Mouse (Mus musculus): ENCODE results near the gene Brap.
"Not testable (repeated sequence)": the region's sequence is repeated elsewhere in the genome, so short reads cannot be mapped to it uniquely, and the experiment has no call there.

Gene Brap

DNA sequence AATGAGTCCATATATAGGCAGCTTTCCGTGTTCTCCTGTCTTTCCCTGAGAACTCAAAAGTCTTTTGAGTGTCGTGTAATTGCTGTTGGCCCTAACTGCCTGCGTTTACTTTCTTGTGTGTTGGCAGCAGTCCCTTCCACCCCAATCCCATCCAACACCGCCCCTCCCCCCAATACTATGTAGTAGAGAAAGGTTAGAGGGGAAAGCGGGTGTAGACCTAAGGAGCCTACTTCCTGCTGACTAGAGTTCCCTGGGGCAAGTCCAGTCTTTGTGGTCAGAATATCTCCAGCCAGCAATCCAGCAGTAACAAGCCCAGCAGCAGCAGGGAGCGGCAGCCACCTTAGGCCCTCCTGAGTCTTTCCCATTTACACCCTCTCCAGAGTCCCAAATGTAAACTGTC, 8.0 kb downstream of the Brap start:
- no peak for DNase-seq (ENCODE audit: low spot score in 2 of 2)

DNA sequence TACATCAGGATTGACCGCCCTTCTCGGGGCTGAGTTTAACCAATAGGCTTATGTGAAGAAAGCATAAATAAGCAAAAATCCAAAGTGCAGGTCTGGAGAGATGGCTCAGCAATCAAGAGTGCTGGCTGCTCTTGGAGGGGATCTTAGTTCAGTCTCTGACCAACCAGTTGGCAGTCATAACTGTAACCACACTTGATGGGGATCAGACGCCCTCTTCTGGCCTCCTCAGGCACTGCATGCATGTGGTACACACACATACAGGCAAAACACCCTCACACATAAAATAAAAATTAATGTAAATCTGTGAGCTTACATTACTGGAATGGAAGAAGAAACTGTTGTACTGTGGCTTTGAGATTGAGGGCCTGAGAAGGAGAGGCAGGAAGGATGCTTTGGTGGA, 10.0 kb downstream of the Brap start:
- DNase-seq (ENCODE audit: low spot score in 2 of 2): no peak

DNA sequence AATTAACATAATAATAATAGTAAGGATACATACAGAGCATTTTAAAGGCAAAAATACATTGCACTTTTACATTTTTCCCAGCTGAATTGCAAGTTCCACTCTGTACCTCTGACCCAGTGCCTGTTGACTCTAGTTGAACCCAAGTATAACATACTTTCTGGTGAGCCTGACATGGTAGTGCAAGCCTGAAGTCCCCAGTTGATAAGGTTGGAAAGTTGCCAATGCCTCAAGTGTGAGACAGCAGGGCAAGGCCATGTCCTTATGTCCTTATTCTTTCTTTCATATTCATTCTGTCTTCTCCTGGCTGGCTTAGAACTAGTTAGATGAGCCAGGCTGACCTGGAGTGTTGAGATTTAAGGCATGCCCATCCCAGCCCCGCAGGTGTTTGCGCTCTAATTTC, 21.9 kb downstream of the Brap start:
- DNase-seq (ENCODE audit: low spot score in 2 of 2): no peak

DNA sequence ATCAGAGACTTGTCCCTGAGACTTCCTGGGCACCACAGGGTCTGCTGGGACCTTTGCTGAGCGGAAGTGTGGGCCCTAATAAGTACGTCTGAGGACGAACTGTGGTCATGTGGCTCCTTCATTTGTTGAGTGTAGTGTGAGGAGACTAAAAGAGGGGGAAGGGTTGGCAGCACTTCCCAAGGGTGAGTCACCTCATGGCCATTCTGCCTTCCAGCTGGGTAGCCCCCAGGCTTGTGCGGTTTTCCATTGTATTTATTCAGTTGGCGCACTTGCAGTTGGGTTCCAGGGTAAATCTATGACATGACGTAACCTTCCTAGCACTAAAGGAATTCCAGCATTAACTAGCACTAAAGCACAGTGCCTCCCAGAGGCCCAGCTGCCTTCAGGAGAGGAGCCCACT, 25.1 kb downstream of the Brap start:
- no peak for DNase-seq (ENCODE audit: low spot score in 2 of 2)

DNA sequence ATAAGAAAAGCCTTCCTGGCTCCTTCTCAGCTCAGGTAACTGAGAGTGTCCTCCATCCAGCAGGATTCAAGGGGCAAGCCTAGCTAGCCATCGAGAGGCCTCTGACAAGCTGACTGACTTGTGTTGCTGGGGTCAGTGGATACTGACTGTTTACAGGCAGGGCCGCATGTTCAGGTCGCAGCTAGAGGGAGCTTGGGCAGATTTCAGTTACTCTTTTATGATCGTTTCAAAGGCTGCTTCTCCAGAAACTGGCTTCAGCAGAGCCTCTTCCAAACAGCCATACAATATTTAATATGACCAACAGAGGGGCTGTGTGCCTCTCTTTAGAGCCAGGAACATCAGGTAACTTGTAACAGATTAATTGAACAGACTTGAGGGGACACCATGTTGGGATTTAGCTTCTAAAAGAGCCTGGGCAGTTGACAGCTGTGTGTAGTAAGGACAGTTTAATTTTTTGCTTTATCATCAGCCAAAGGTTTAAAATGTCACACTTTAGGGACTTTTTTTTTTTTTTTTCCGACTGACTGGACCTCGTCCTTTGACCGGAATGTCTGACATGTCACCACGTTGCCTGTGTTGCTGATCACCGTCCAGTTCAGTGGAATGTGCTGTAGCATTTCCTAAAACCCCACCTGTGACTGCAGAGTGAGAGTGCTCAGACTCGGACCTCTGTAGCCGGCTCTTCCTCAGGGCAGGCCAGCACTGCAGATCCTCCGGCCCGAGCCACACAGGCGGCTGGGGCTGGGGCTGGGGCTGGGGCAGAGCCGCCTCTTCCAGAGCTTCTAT, 25.9 kb downstream of the Brap start:
- no peak for DNase-seq (ENCODE audit: low spot score in 2 of 2)

DNA sequence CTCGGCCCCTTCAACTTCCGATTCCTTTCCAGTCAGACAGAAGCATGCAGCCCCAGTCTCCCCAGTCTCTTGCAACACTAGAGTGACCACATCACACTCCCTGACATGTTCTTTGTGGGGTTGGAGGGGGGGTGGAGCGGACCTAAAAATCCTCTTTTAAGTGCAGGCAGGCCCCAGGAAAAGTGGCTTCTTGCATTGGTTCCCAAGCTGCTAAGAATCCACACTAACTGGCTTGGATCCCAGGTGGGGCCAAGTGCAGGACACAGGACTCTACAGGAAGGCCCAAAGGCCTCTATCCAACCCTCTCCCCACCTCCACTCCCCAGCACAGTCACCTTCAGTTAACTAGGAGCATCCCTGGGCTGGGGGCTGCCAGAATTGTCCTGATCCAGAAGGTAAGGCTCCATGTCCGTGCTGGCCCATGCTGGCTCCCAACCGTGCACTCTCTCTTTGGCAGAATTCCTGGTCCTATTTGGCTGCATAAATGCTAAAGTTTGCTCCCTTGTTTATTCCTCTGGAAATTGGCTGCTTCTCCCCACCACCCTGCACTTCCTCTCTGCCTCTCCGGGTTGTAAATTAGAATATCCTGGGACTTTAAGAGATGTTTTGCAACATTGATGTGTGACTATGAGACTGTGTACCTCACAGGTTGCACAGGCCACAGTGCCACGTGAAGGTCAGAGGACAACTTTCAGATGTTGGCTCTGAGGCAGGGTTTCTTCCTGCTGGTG, 30.3 kb downstream of the Brap start:
- no peak for DNase-seq (ENCODE audit: low spot score in 2 of 2)

DNA sequence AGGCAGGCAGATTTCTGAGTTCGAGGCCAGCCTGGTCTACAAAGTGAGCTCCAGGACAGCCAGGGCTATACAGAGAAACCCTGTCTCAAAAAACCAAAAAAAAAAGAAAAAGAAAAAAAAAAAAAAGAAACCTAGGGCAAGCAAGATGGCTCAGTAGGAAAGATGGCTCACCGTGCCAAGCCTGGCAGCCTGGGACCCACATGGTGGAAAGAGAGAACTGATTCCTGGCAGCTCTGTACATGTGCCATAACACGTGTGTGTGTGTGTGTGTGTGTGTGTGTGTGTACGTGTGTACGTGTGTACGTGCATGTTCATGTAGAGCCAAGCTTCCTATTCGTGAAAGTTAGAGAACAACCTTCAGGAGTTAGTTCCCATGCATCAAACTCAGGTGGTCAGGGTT, 31.1 kb downstream of the Brap start:
- not testable (repeated sequence) for DNase-seq (ENCODE audit: low spot score in 2 of 2)

DNA sequence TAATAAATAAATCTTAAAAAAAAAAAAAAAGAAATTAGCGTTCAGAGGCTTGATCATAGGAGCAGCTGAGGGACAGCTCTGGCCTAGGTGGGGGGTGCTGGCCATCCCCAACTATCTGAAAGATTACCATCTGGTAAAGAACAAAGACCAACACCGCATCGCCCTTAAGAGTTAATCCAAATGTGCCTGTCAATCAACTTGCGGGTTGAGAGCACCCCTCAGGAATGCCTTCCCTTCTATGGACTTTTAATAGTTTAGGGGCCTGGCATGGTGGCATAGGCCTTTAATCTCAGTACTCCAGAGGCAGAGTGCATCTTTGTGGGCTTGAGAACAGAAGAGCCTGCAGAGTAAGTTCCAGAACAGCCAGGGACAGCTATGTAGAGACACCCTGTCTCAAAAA, 32.5 kb downstream of the Brap start:
- no peak for DNase-seq (ENCODE audit: low spot score in 2 of 2)

DNA sequence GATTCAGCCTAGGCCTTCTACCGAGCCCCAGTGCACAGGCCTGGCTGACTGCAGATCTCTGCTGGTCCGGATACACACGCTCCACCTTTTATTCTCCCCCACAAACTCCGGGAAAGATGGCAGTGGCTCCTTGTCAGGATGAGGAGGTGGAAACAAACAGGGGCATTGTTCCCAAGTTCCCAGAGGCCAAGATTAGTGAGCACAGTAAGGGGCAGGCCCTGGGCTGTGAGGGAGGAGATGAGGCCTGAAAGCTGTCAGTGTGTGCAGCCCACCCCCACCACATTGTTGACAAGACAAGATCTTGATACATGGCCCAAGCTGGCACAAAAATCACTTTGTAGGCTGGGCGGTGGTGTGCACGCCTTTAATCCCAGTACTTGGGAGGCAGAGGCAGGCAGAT, 36.4 kb downstream of the Brap start:
- DNase-seq (ENCODE audit: low spot score in 2 of 2): no peak

DNA sequence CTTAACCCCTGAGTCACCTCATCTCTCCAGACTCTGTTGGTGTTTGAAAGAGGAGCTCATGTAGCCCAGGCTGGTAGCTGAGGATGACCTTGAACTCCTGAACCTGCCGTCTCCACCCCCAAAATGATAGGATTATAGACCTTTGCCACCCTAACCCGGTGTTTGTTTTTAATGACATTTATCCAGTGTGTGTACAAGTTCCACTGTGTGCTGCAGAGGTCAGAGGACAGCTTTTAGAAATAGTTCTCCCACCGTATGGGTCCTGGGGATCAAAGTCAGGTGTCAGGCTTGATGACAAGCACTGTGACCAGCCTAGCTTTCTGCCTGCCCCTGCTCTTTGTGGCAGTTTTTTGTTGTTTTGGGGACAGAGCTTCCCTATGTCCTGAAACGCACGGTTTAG, 39.5 kb downstream of the Brap start:
- no peak for DNase-seq (ENCODE audit: low spot score in 2 of 2)

DNA sequence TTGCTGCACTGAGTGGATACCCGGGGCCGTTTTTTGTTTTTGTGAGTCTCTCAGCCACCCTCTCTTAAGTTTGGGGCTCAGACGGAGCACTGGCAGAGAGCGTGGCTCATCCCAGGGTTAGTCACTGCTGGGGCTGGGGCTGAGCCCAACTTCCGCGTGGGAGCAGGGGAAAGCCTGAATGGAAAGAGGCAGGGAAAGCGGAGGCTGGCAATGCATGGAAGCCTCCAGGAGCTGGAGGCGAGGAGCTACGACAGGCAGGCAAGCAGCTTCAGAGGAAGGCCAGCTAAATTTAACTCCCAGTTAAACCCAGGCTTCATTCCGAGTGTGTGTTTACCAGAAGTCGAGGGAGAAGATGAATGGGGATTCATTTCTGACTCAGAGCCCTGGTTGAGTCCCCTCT, 40.1 kb downstream of the Brap start:
- DNase-seq (ENCODE audit: low spot score in 2 of 2): peak; percentile 74 to 82

DNA sequence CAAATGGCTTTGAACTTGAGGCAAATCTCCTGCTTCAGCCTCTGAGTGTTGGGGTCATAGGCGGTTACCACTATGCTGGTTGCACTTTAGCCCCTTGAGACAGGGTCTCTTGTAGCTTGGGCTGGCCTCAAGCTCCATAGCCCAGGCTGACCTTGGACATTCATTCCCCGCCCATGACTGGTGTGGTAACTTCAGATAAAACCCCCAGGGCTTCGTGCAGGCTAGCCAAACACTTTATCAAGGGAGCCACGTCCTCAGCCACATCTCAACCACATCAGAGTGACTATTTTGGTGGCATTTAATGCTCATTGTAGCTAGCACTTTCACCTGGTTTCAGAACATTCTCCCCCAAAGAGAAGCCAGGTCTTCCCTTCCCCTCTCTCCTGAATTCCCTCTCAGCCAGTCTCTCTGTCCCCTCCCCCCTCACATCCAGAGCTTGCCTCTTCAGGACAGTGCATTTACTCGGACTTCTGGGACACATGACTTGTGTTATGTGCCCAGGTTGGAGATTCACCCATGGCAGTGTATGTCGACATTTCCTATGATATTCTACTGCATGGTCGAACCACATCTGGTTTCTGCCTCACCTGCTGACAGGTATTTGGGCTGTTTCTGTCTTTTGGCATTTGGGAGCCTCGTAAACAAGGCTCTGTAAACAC, 40.9 kb downstream of the Brap start:
- DNase-seq (ENCODE audit: low spot score in 2 of 2): no peak

DNA sequence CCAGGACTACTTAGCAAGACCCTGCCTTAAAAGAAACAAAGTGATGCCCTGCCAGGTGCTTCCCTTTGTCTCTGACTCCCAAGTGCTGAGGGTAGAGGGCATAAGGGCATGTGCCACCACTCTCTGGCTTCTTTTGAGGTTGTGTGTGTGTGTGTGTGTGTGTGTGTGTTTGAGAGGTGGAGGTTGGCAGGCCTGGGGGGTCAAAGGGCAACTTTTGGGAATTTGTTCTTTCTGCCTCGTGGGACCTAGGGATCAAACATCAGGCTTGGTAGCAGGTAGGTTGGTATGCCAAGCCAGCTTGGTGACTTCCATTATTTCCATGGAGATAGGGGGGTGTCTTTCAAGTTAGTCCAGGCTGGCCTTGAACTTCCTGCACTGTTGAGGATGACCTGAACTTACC, 43.0 kb downstream of the Brap start:
- no peak for DNase-seq (ENCODE audit: low spot score in 2 of 2)

DNA sequence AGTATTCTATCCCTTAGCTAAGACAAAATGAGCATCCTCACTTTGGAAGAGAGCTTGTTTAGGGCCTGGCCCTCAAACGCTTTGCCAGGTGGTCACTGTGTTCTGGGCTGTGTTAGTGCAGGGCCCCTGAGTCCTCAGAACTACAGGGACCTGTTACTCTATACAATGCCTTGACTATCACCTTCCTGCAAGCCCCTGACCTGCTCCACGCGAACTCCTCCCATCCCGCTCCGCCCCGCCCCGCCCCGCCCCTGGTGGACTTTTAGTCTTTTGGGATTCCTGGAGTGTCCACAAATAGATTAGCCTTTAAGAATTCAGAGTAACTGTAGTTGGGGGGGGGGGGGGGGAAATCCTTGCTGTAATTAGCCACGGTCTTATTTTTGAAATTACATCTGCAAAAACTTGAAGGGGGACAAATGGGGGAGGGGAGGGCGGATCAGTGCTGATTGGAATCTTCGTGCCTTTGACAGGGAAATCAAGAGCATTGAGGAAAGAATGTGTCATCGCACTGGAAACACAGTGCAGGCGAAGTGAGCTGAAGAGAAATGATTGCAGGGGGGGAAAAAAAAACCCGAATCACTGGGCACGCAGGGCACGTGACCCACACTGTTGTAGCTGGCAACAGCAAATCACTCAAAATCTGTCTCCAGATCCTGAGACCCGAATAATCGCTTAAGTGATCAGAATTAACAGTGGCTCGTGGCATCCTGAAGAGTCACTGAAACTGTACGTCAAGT, 44.3 kb downstream of the Brap start:
- no peak for DNase-seq (ENCODE audit: low spot score in 2 of 2)

DNA sequence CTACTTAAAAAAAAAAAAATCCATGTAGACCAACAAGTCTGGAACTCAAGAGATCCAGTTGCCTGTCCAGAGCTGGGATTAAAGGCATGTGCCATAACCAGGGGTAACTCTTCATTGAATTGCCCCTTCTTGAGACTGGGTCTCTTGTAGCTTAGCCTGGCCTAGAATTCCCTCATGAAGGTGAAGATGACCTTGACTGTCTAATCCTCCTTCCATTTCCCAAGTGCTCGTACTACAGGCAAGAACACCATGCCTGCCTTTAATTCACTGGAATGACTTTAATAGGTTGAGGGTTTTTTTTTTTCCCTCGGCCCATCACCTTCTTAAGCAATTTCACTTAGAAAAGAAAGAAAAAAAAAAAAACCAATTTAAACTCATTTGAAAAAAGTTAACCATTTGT, 50.0 kb downstream of the Brap start:
- DNase-seq (ENCODE audit: low spot score in 2 of 2): no peak

DNA sequence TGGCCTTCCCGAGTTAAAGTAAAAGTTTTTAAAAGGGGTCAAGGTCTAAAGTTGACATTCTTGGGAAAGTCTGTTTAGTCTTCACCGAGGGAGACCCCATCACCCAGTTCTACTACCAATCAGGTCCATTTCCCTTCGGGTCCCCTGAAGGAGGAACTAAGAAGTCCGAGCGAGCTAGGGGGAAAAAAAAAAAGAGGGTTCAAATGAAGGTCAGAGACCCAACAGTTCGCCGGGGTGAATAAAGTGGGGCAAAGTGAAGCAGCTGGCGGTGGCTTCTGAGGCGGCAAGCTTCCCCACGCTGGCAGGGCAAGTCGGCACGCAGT, 50.4 kb downstream of the Brap start:
- DNase-seq (ENCODE audit: low spot score in 2 of 2): no peak

DNA sequence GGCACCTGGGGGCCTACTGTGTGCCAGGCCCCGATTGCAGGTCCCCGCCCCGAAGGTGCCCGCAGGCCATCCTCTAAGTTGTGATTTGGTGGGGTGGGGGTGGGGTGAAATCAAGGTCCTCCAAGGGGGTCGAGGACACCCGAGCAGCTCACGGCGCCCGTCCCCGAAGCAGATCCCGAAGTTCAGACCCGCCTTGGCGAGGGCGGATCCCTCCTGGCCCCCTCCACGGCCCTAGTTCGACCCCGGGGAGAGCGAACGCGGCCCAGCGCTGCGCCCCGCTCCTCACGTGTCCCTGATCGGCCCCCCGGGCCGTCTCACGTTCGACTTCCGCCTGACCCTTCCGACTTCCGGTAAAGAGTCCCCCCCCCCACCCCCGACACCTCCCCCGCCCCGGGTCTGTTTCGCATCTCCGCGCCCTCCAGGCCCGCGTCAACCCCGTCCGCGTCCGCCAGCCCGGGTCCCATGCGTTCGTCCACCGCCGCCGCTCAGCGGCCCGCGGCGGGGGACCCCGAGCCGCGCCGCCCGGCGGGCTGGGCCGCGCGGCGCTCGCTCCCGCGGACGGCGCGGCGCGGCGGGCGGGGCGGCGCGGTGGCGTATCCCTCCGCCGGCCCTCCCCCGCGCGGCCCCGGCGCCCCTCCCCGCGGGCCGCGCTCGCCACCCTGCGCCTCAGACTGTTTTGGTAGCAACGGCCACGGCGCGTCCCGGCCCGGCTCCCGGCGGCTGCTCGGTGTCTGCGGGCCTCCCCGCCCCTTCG, 51.0 kb downstream of the Brap start, which contains the start of gene Atxn2:
Gene Atxn2 (plus strand): TSS at position 164 of the 754 bp plus-strand sequence.
- peak; percentile 54 to 74 for DNase-seq (ENCODE audit: low spot score in 2 of 2)

DNA sequence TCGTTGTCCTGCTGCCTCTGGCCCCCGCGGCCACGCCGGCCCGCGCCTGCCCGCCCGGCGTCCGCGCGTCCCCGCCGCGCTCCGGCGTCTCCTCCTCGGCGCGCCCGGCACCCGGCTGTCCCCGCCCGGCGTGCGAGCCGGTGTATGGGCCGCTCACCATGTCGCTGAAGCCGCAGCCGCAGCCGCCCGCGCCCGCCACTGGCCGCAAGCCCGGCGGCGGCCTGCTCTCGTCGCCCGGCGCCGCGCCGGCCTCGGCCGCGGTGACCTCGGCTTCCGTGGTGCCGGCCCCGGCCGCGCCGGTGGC, 51.5 kb downstream of the Brap start:
- no peak for DNase-seq (ENCODE audit: low spot score in 2 of 2)

DNA sequence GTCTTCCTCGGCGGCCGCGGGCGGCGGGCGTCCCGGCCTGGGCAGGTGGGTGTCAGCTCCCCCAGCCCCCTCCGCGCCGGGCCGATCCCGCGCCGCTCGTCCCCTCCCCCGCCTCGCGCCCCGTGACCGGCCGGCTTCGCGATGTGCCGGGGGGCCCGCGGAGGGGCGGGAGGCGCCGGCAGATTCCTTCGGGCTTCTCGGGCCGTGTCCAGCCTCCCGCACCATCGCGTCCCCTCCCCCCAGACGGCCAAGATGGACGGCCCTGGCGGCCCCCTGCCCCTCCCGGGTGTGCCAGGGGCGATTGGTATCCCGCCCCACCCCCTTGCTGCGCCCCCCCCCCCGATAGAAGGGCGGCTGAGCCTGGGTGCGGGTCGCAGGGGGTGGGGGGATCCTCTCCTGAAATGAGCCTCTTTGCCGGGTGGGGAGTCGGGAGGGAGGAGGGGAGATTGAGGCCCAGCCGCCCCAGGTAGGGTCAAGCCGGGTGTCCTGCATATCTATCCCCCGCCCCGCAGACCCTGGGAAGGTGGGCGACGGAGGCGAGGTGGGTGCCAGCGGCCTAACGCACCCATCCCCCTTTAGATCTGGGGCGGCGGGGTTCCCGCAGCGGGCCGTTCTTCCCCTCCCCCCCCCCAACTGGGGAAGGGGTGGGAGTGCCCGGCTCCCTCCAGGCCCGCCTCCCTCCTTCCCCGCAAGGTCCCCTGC, 52.0 kb downstream of the Brap start:
- no peak for DNase-seq (ENCODE audit: low spot score in 2 of 2)

DNA sequence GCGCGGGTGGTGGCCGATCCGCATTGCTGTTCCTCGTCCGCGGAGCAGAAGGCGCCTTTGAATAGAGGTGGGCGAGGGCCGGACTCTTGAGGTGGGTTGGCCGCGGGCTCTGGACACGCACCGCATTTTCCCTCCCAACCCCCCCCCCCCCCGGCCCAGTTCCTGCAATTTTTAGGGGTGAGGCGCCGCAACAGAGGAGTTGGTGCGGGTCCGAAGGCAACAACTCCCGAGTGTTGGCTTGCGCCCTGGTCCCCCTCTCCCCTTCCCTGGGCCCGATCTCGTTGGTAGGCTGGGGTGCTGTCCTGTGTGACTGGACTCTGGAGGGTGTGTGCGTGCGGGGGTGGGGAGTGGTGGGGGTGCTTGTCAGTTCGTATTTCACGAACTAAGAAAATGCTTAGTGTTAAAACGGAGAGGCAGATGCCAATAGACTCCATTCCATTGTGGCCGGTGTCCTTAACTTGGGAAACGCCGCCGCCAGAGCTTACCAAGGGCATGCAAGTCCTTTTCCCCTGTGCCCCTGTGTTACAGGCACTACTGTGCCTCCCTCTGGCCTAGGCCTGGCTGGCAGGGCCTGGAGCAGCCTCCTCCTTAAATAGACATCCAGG, 52.7 kb downstream of the Brap start:
- DNase-seq (ENCODE audit: low spot score in 2 of 2): peak in 1 of 2 experiments; percentile 6

DNA sequence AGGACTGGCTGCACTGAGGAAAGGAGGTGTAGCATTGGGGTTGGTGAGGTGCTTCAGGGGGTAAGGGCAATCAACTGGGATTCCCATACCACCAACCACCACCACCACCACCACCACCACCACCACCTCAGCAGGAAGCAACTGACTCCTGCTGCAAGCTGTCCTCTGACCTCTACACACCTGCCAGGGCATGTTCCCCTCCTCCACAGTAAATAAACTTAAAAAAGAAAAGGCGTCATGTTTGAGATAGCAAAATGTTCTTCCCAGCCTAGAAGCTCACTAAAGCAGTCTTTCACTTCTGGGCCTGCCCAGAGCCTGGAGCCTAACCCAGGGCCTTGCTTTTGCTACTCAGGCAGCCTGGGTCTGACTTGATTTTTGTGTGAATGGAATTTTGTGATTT, 54.0 kb downstream of the Brap start:
- DNase-seq (ENCODE audit: low spot score in 2 of 2): no peak

All from right cerebral cortex, postnatal 36 days (tissue).